Mouse (Mus musculus) forebrain, embryonic 13.5 days (tissue): ENCODE measurements around the gene Dnah7a. TPM values are rescaled to one million over a fixed set of nuclear protein-coding genes. Genes with fewer than 3 reads are reported as not detected.

ENCODE experiments used
- microRNA-seq: library from miRNA; unstranded; fragments of <30 nt; microRNA quantifications from one replicate; pipeline ENCODE4, GENCODE M21; 2016
- polyA plus RNA-seq: library from polyadenylated mRNA; unstranded; fragments of >200 nt; fragmentation: Nextera tagmentation; extraction: Ambion mirVana; gene quantifications from 2 replicates; pipeline ENCODE4 v1.2.1, GENCODE M21; 2015

The Dnah7a gene
- polyA plus RNA-seq, 1 experiment from 2014 or later = 7.6 TPM

Small RNAs within 50 kb of the gene (microRNA-seq; reads per million reads assigned to microRNA genes)
- not detected for gene Gm25240

Other genes with a start within 250 kb of the Dnah7a start
- gene Stk17b, start 78.4 kb upstream of the Dnah7a start, polyA plus RNA-seq = 9.0 and 9.7 TPM in 2 replicates